Mouse (Mus musculus) heart, adult 18-20 months (tissue): ENCODE data around the gene Zfp219. TPM values are rescaled to one million over a fixed set of nuclear protein-coding genes. Genes with fewer than 3 reads are reported as not detected.

Source experiments
- DNase-seq, 2 experiments: peaks; one replicate each; pipeline ENCODE4 v3.0.0; 2021 to 2022; ENCODE audit warnings: mixed read lengths in 1 of 2
- total RNA-seq, 2 experiments: library from RNA; stranded (reverse); gene quantifications; 2 replicates each; pipeline ENCODE4 v1.2.3; 2021

Gene Zfp219
- total RNA-seq, 2 experiments from 2014 or later = 22.3 to 23.4 TPM

GRCm38 (mm10) chr14:52018248-52019050, 2.1 kb downstream of the Zfp219 start:
- peak in 1 of 2 experiments; percentile 7 for DNase-seq

GRCm38 (mm10) chr14:52017662-52018061, 2.9 kb downstream of the Zfp219 start:
- DNase-seq = no peak

- DNase-seq = no peak
Measured at GRCm38 (mm10) chr14:52016625-52017405, 3.7 kb downstream of the Zfp219 start.

- DNase-seq = peak in 1 of 2 experiments; percentile 27
Measured at GRCm38 (mm10) chr14:52015445-52016100, 5.0 kb downstream of the Zfp219 start, which contains the start of gene Tmem253. Gene Tmem253, plus strand, starts transcription at chr14:52015658.

GRCm38 (mm10) chr14:52014761-52015311, 5.7 kb downstream of the Zfp219 start:
- peak; percentile 70 to 73 for DNase-seq

- DNase-seq = no peak
Measured at GRCm38 (mm10) chr14:52014271-52014760, 6.2 kb downstream of the Zfp219 start.

GRCm38 (mm10) chr14:52013771-52014219, 6.7 kb downstream of the Zfp219 start:
- peak in 1 of 2 experiments; percentile 64 for DNase-seq

- DNase-seq = peak in 1 of 2 experiments; percentile 12
Measured at GRCm38 (mm10) chr14:52013021-52013610, 7.4 kb downstream of the Zfp219 start.

GRCm38 (mm10) chr14:52012553-52012952, 8.0 kb downstream of the Zfp219 start:
- DNase-seq = no peak

GRCm38 (mm10) chr14:52012085-52012484, 8.4 kb downstream of the Zfp219 start:
- no peak for DNase-seq

- DNase-seq = no peak
Measured at GRCm38 (mm10) chr14:52011683-52012082, 8.8 kb downstream of the Zfp219 start.

- no peak for DNase-seq
Measured at GRCm38 (mm10) chr14:52010446-52011111, 10.0 kb downstream of the Zfp219 start.

- DNase-seq = no peak
Measured at GRCm38 (mm10) chr14:52009841-52010240, 10.7 kb downstream of the Zfp219 start.

GRCm38 (mm10) chr14:52009361-52009760, 11.2 kb downstream of the Zfp219 start:
- no peak for DNase-seq

GRCm38 (mm10) chr14:52008321-52009203, 12.0 kb downstream of the Zfp219 start:
- peak; percentile 89 to 92 for DNase-seq

GRCm38 (mm10) chr14:52006771-52007170, 13.8 kb downstream of the Zfp219 start:
- DNase-seq = no peak

GRCm38 (mm10) chr14:52006241-52006640, 14.3 kb downstream of the Zfp219 start:
- DNase-seq = no peak

GRCm38 (mm10) chr14:52005616-52006015, 14.9 kb downstream of the Zfp219 start:
- no peak for DNase-seq

- no peak for DNase-seq
Measured at GRCm38 (mm10) chr14:52005141-52005540, 15.4 kb downstream of the Zfp219 start.

- no peak for DNase-seq
Measured at GRCm38 (mm10) chr14:52003981-52004495, 16.5 kb downstream of the Zfp219 start.
